Mouse (Mus musculus) layer of hippocampus, postnatal 25 days (tissue): ENCODE results near the gene Ankrd55. TPM values are rescaled to one million over a fixed set of nuclear protein-coding genes. Genes with fewer than 3 reads are reported as not detected.
"Not testable (repeated sequence)": the region's sequence is repeated elsewhere in the genome, so short reads cannot be mapped to it uniquely, and the experiment has no call there.

Experiments used
- DNase-seq, 2 experiments: peaks; one replicate each; pipeline ENCODE4 v3.0.0; 2022; ENCODE audit warnings: mixed read lengths in 2 of 2, low spot score in 1 of 2; ENCODE audit errors: extremely low spot score in 1 of 2
- total RNA-seq, 2 experiments: library from RNA; stranded (reverse); gene quantifications; 2 replicates each; pipeline ENCODE4 v1.2.3; 2021

Ankrd55 gene
- total RNA-seq, 2 experiments from 2014 or later: 3.5 to 4.3 TPM

GRCm38 (mm10) chr13:112292489-112292888 is 4.2 kb downstream of the Ankrd55 start:
- peak in 1 of 2 experiments; percentile 40 for DNase-seq

GRCm38 (mm10) chr13:112293092-112293491 is 4.8 kb downstream of the Ankrd55 start:
- no peak for DNase-seq

GRCm38 (mm10) chr13:112294446-112294845 is 6.2 kb downstream of the Ankrd55 start:
- DNase-seq: no peak

- DNase-seq: no peak
These were observed 9.5 kb downstream of the Ankrd55 start for GRCm38 (mm10) chr13:112297781-112298180.

- no peak for DNase-seq
These were observed 15.2 kb downstream of the Ankrd55 start for GRCm38 (mm10) chr13:112303429-112303828.

GRCm38 (mm10) chr13:112308672-112309071 is 20.4 kb downstream of the Ankrd55 start:
- peak in 1 of 2 experiments; percentile 38 for DNase-seq

- DNase-seq: not testable (repeated sequence)
These were observed 23.4 kb downstream of the Ankrd55 start for GRCm38 (mm10) chr13:112311611-112312010.

- no peak for DNase-seq
These were observed 27.2 kb downstream of the Ankrd55 start for GRCm38 (mm10) chr13:112315442-112315841.

GRCm38 (mm10) chr13:112316622-112317482 is 28.6 kb downstream of the Ankrd55 start:
- DNase-seq: no peak

- no peak for DNase-seq
These were observed 29.9 kb downstream of the Ankrd55 start for GRCm38 (mm10) chr13:112318124-112318523.

- DNase-seq: no peak
These were observed 35.5 kb downstream of the Ankrd55 start for GRCm38 (mm10) chr13:112323591-112324266.

GRCm38 (mm10) chr13:112325126-112325525 is 36.9 kb downstream of the Ankrd55 start:
- no peak for DNase-seq

GRCm38 (mm10) chr13:112326403-112326802 is 38.2 kb downstream of the Ankrd55 start:
- no peak for DNase-seq

- DNase-seq: no peak
These were observed 38.7 kb downstream of the Ankrd55 start for GRCm38 (mm10) chr13:112326977-112327376.

GRCm38 (mm10) chr13:112327511-112327910 is 39.3 kb downstream of the Ankrd55 start:
- DNase-seq: no peak

GRCm38 (mm10) chr13:112330257-112330656 is 42.0 kb downstream of the Ankrd55 start:
- no peak for DNase-seq

- peak in 1 of 2 experiments; percentile 15 for DNase-seq
These were observed 42.8 kb downstream of the Ankrd55 start for GRCm38 (mm10) chr13:112330919-112331681.

GRCm38 (mm10) chr13:112331682-112332061 is 43.4 kb downstream of the Ankrd55 start:
- no peak for DNase-seq

GRCm38 (mm10) chr13:112335531-112335930 is 47.3 kb downstream of the Ankrd55 start:
- DNase-seq: no peak

GRCm38 (mm10) chr13:112337146-112337545 is 48.9 kb downstream of the Ankrd55 start:
- no peak for DNase-seq

- no peak for DNase-seq
These were observed 52.0 kb downstream of the Ankrd55 start for GRCm38 (mm10) chr13:112340205-112340604.
